8 mouse cellular contexts compared by ENCODE assay signal in the genomic region with DNA sequence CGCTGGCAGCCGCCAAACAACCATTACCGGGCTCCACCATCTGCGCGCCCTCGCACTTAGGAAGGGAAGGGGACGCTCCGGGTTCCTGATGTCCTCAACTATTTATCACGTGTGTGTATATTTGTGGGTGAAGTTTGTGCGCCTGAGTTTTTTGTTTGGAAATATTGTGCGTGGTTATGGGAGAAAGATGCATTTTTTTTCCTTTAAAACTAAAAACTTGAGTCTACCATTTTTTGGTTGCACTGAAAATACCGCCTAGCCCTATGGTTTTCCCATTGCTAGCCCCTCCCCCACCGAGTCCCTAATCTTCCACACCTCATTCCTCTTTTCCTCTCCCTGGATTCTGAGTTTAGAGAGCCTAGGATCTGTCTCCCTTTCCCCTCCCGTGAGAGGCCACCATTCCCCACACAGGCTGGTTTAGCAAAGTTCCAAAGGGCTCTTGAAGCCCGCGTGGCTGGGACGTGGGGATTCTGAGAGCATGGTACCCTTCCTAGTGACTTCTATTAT. TPM values are rescaled to one million over a fixed set of nuclear protein-coding genes. Genes with fewer than 3 reads are reported as not detected.
DNase-seq lines count a peak whose midpoint lies in the region; ATAC-seq and TF ChIP-seq lines count a peak whose summit lies in the region.

No protein-coding gene starts in this region.

- no peak for TF ChIP-seq CTCF in lung, adult 2 months (IDR thresholded peaks at IDR 0.05; ENCODE audit: insufficient read depth, low read length)

- 2% methylated on average over 17 of the region's 17 CpGs for WGBS in lung, adult 2 months
- 1% methylated on average over 17 of the region's 17 CpGs for WGBS in intestine, embryonic 15.5 days
- under 1% methylated on average over 17 of the region's 17 CpGs for WGBS in neural tube, embryonic 14.5 days

- H3K27me3 ChIP-seq in intestine, embryonic 15.5 days (replicated peaks), result peaks cover 40% of the 10 kb centered on the region
- H3K27me3 ChIP-seq in neural tube, embryonic 14.5 days (ENCODE audit: control insufficient read depth, insufficient read depth, low read length), result no peaks in the 10 kb centered on the region

- peak overlapping the region; percentile 42 for H3K9ac ChIP-seq in intestine, embryonic 15.5 days
- peak overlapping the region; percentile 51 for H3K9ac ChIP-seq in neural tube, embryonic 14.5 days (replicated peaks; ENCODE audit: low read depth, low read length)

- peaks cover 10% of the 10 kb centered on the region for H3K4me1 ChIP-seq in lung, adult 2 months (ENCODE audit: control insufficient read depth, insufficient read depth, low read length)
- H3K4me1 ChIP-seq in intestine, embryonic 15.5 days (replicated peaks), result peaks cover 48% of the 10 kb centered on the region
- peaks cover 17% of the 10 kb centered on the region for H3K4me1 ChIP-seq in neural tube, embryonic 14.5 days (ENCODE audit: control insufficient read depth, insufficient read depth, low read length)

- peak overlapping the region; percentile 91 for H3K4me2 ChIP-seq in intestine, embryonic 15.5 days (replicated peaks)
- peak overlapping the region; percentile 82 for H3K4me2 ChIP-seq in neural tube, embryonic 14.5 days (ENCODE audit: low read depth, low read length)

- DNase-seq in lung, adult 2 months, result no peak
- DNase-seq in lung, postnatal 36 days, result no peak
- peak; percentile 51 for DNase-seq in embryo, embryonic 11 days
- DNase-seq in gastrocnemius, postnatal 25 days, result no peak
- no peak for DNase-seq in urinary bladder, adult 2 months (ENCODE audit: low spot score)

- no peak for ATAC-seq in intestine, embryonic 15.5 days
- no peak for ATAC-seq in neural tube, embryonic 14.5 days (ENCODE audit: low read depth)
- ATAC-seq in megakaryocyte-erythroid progenitor cell, adult 5-6 weeks (replicated peaks; ENCODE audit: low FRiP score, low TSS enrichment, poor library complexity, severe bottlenecking), result no peak

- no peaks in the 10 kb centered on the region for H3K36me3 ChIP-seq in intestine, embryonic 15.5 days
- no peaks in the 10 kb centered on the region for H3K36me3 ChIP-seq in neural tube, embryonic 14.5 days (ENCODE audit: control insufficient read depth, insufficient read depth, low read length)

- no peak for TF ChIP-seq POLR2A in lung, adult 2 months (IDR thresholded peaks at IDR 0.05; ENCODE audit: borderline replicate concordance, extremely low read depth, low read depth, low read length)

- peak overlapping the region; percentile 95 for H3K27ac ChIP-seq in intestine, embryonic 15.5 days
- H3K27ac ChIP-seq in neural tube, embryonic 14.5 days (ENCODE audit: low read depth, low read length), result peak overlapping the region; percentile 74

- peak overlapping the region; percentile 67 for H3K4me3 ChIP-seq in lung, adult 2 months (replicated peaks; ENCODE audit: extremely low read depth, low read depth, low read length)
- peak overlapping the region; percentile 68 for H3K4me3 ChIP-seq in intestine, embryonic 15.5 days (replicated peaks)
- H3K4me3 ChIP-seq in neural tube, embryonic 14.5 days (ENCODE audit: low read depth, low read length), result peak overlapping the region; percentile 63

- H3K9me3 ChIP-seq in intestine, embryonic 15.5 days, result no peaks in the 10 kb centered on the region
- H3K9me3 ChIP-seq in neural tube, embryonic 14.5 days (ENCODE audit: control insufficient read depth, low read length), result no peaks in the 10 kb centered on the region

RNA-seq across cellular contexts. Expression of a gene that starts 1.4 kb away (rescaled TPM):
- polyA plus RNA-seq in lung, adult 2 months (2012; rRNA removed), result 46.0 and 69.2 TPM in 2 replicates
- 14.3 and 19.3 TPM in 2 replicates for polyA plus RNA-seq in intestine, embryonic 15.5 days (2015; fragmentation: Nextera tagmentation; extraction: Ambion mirVana)
- 10.7 and 15.1 TPM in 2 replicates for polyA plus RNA-seq in neural tube, embryonic 14.5 days (2014; fragmentation: Nextera tagmentation; extraction: Ambion mirVana)
- total RNA-seq in megakaryocyte-erythroid progenitor cell, adult 5-6 weeks (2014; fragmentation: Nextera tagmentation), result 3.5 and 4.6 TPM in 2 replicates
- total RNA-seq in megakaryocyte-erythroid progenitor cell, adult 5-6 weeks (2017), result 1.3 and 2.4 TPM in 2 replicates
- total RNA-seq in gastrocnemius, postnatal 25 days (2021), result 1 to 10 TPM; 3.6 to 6.7 TPM
- polyA plus RNA-seq in urinary bladder, adult 2 months (2012; rRNA removed), result 50.1 and 60.0 TPM in 2 replicates

RNA-seq across cellular contexts. Expression of a gene that starts 14.7 kb away (rescaled TPM):
- 52.8 and 54.9 TPM in 2 replicates for polyA plus RNA-seq in lung, adult 2 months (2012; rRNA removed)
- polyA plus RNA-seq in intestine, embryonic 15.5 days (2015; fragmentation: Nextera tagmentation; extraction: Ambion mirVana), result 16.4 and 18.5 TPM in 2 replicates
- 0.88 and 1.4 TPM in 2 replicates for polyA plus RNA-seq in neural tube, embryonic 14.5 days (2014; fragmentation: Nextera tagmentation; extraction: Ambion mirVana)
- 12.6 and 13.0 TPM in 2 replicates for total RNA-seq in megakaryocyte-erythroid progenitor cell, adult 5-6 weeks (2014; fragmentation: Nextera tagmentation)
- total RNA-seq in megakaryocyte-erythroid progenitor cell, adult 5-6 weeks (2017), result 8.0 and 11.8 TPM in 2 replicates
- total RNA-seq in gastrocnemius, postnatal 25 days (2021), result 1 to 10 TPM; 1.1 to 1.3 TPM
- 22.6 and 25.3 TPM in 2 replicates for polyA plus RNA-seq in urinary bladder, adult 2 months (2012; rRNA removed)

RNA-seq across cellular contexts. Expression of a gene that starts 29.3 kb away (rescaled TPM):
- 58.0 and 94.5 TPM in 2 replicates for polyA plus RNA-seq in lung, adult 2 months (2012; rRNA removed)
- 94.8 and 106 TPM in 2 replicates for polyA plus RNA-seq in intestine, embryonic 15.5 days (2015; fragmentation: Nextera tagmentation; extraction: Ambion mirVana)
- 74.7 and 86.2 TPM in 2 replicates for polyA plus RNA-seq in neural tube, embryonic 14.5 days (2014; fragmentation: Nextera tagmentation; extraction: Ambion mirVana)
- total RNA-seq in megakaryocyte-erythroid progenitor cell, adult 5-6 weeks (2014; fragmentation: Nextera tagmentation), result 50.8 and 67.6 TPM in 2 replicates
- total RNA-seq in megakaryocyte-erythroid progenitor cell, adult 5-6 weeks (2017), result 26.4 and 28.2 TPM in 2 replicates
- 10 to 100 TPM; 20.5 to 22.3 TPM for total RNA-seq in gastrocnemius, postnatal 25 days (2021)
- 55.4 and 60.6 TPM in 2 replicates for polyA plus RNA-seq in urinary bladder, adult 2 months (2012; rRNA removed)

RNA-seq across cellular contexts. Expression of a gene that starts 32.5 kb away (rescaled TPM):
- polyA plus RNA-seq in lung, adult 2 months (2012; rRNA removed), result not detected in 2 replicates
- polyA plus RNA-seq in intestine, embryonic 15.5 days (2015; fragmentation: Nextera tagmentation; extraction: Ambion mirVana), result not detected in 2 replicates
- not detected in 2 replicates for polyA plus RNA-seq in neural tube, embryonic 14.5 days (2014; fragmentation: Nextera tagmentation; extraction: Ambion mirVana)
- not detected in 2 replicates for total RNA-seq in megakaryocyte-erythroid progenitor cell, adult 5-6 weeks (2014; fragmentation: Nextera tagmentation)
- 3.2 TPM in 1 of 2 replicates, not detected in the other for total RNA-seq in megakaryocyte-erythroid progenitor cell, adult 5-6 weeks (2017)
- total RNA-seq in gastrocnemius, postnatal 25 days (2021), result not detected
- not detected in 2 replicates for polyA plus RNA-seq in urinary bladder, adult 2 months (2012; rRNA removed)

RNA-seq across cellular contexts. Expression of a gene that starts 36.6 kb away (rescaled TPM):
- polyA plus RNA-seq in lung, adult 2 months (2012; rRNA removed), result 0.17 TPM in 1 of 2 replicates, not detected in the other
- not detected in 2 replicates for polyA plus RNA-seq in intestine, embryonic 15.5 days (2015; fragmentation: Nextera tagmentation; extraction: Ambion mirVana)
- polyA plus RNA-seq in neural tube, embryonic 14.5 days (2014; fragmentation: Nextera tagmentation; extraction: Ambion mirVana), result 0.91 TPM in 1 of 2 replicates, not detected in the other
- not detected in 2 replicates for total RNA-seq in megakaryocyte-erythroid progenitor cell, adult 5-6 weeks (2014; fragmentation: Nextera tagmentation)
- total RNA-seq in megakaryocyte-erythroid progenitor cell, adult 5-6 weeks (2017), result not detected in 2 replicates
- not detected for total RNA-seq in gastrocnemius, postnatal 25 days (2021)
- 0.08 and 0.10 TPM in 2 replicates for polyA plus RNA-seq in urinary bladder, adult 2 months (2012; rRNA removed)
